Mouse (Mus musculus) erythroblast, adult 5-6 weeks (primary cell): ENCODE data around the gene 4930402H24Rik. TPM values are rescaled to one million over a fixed set of nuclear protein-coding genes. Genes with fewer than 3 reads are reported as not detected.

Source experiments
- ATAC-seq: replicated peaks from 2 replicates; pipeline ENCODE4 v1.8.0; 2016; ENCODE audit warnings: moderate number of reproducible peaks, mild to moderate bottlenecking, moderate TSS enrichment, inconsistent platforms; ENCODE audit not compliant: poor library complexity, low FRiP score, severe bottlenecking
- total RNA-seq, 2 experiments: library from RNA; stranded (forward) in 1 of 2; stranded (reverse) in 1 of 2; fragments of 150-400 nt in 1 of 2; fragments of 200-764, 138-1000 nt in 1 of 2; gene quantifications; 2 replicates each; pipeline versions ENCODE4 v1.2.3 to v1.2.4; 2015 to 2017; ENCODE audit warnings: low replicate concordance in 2 of 2

Gene 4930402H24Rik
- total RNA-seq, 2 experiments from 2014 or later, result 4.2 to 8.2 TPM

DNA sequence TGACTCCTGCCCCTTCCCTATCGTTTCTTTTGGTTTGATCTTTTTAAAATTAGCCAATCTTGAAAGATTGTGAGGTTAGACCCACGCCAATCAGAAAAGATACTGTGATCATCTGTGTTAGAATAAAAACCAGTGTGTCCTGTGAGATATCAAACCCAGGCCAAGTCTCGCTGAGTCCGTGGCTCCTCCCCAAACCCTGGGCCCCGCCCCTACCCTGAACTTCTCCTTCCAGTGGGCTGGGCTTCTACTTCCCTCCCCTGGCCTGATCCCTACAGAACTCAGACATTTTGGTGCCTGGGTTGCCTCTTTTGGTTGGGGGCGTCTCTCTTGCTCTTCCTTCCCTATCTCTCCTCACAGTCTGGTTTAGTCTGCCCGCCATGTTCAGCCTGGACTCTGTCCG lies 155.8 kb downstream of the 4930402H24Rik start:
- no peak for ATAC-seq

DNA sequence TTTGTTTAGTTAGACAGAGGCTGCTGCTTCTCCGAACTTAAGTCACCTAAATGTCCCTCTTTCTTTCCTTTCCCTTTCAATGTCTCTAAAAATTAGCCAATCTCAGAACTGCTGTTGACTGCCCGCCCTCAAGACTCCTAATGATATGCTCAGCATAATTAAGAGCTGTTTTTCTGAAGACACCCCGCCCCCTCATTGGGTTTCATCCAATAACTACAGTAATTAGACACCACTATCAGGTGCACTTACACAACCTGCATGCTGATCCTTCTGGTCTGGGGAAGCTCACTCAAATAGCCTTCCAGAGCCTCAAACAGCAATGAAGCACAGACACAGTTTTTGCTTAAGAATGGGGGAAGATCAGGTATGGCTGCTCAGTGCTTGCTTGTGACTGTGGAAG lies 156.5 kb downstream of the 4930402H24Rik start:
- no peak for ATAC-seq

DNA sequence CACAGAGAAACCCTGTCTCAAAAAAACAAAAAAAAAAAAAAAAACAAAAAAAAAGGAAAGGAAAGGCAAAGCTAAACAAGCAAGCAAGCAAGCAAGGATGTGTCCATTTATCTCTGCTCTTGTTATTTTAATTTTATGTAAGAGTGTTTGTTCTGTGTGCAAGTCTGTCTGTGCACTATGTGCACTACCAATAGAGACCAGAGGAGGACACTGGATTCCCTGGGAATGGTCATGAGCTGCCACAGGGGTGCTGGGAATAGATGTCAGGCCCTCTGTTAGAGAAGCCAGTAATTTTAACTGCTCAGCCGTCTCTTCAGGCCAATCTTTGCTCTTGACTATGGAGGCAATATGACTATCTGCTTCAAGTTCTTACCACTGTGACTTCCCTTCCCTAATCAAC lies 162.6 kb downstream of the 4930402H24Rik start:
- no peak for ATAC-seq

DNA sequence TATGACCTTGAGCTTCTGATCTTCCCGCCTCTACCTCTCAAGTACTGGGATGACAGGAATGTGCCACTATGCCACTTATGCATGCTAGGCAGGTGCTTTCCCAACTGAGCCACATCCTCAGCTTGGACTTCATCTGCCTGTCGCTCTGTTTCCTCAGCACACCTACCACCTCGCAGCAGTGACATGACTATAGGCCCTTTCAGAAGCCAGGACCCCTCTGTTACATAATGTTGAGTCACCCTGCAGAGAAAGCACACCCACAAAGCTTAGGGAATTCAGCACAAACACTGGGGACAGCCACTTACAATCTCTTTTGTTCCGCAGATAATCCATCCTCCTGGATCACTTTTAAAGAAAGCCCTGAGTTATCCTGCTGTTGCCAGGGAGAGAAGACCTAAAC lies 166.1 kb downstream of the 4930402H24Rik start:
- no peak for ATAC-seq

DNA sequence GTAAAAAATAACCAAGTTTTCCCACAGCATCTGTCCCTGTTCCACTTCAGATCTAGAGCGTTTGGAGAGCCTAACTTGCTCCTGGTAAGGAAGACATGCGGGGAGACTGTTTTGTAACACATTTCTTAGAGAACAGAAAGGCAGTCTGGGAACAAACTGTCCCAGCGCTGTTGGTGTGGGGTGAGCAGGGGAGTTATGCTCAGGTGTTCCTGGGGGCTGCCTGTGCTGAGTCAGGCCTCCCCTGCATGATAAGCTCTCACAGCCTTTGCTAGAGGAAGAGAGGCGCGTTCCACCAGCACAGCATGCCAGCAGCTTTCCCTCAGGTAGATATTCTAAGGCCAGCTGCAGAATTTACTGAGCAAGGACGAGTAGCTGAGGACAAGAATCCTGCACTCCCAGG lies 168.2 kb downstream of the 4930402H24Rik start:
- ATAC-seq, result no peak

DNA sequence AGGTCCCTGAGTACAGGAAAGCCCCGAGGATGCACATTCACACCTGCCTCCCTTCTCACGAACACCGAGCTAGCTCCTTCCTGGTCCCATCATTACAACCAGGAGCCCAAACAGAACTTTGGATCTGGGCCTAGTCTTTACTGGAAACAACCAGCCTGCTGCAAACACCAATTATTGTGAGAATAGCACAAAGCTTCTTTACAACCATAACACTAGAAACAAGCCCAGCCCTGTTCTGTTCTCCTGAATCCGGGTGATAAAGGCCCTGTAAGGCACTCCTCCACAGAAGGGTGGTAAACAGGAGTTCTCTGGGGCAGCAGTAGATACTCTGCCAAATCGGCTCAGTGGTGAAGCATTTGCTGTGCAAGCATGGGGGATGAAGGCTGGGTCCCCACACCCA lies 170.9 kb downstream of the 4930402H24Rik start:
- no peak for ATAC-seq

DNA sequence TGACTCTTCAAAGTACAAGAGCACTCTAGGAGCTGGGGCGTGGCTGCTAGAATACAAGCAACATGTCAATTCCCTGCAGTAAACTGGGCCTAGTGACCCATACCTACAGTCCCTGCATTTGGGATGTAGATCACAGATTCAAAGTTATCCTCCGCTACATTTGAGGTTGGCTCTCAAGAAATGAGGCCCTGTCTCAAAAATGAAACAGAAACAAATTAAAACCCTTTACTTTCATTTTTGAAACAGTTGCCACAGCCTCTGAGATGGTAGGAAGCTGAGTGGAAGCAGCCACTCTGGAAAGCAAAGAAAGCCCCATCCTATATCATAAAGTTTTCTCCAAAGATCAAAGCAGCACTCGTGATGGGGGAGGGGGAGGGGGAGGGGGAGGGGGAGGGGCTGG lies 172.8 kb downstream of the 4930402H24Rik start:
- ATAC-seq, result no peak

DNA sequence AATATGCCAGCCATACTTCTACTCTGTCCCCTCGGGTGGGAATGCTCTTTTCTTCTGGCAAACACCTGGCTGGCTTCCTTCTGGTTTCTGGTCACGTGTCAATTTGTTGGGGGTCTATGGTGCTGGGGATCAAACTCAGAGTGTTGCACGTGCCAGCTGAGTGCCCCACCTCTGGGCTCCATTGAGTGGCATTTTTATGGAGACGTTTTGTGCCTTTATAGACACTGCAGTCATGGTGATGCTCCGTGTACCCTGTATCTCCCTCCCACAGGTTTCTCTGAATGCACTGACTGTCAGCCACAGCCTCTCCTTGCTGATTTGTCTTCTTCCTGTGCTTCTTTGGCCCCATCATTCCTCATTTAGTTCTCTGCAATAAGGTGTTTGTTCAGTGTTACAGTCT lies 174.4 kb downstream of the 4930402H24Rik start:
- no peak for ATAC-seq

DNA sequence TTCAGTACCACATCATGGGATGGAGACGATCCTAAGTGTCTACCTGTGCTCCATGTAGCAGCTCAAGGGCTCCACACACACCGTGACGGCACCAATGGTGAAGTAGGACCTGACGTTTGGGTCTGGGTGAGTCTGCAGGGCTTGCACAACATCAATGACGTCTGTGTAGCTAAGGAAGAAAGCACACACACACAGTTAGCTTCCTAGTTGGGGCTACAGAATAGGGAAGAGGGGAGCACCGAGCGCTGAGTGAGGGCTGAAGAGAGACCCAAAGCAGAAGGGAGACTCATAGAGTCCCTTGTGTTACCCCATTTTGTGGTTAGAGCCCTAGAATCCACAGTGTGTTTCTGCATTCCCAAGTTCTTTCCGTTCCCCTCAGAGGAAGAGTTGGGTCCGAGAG lies 175.5 kb downstream of the 4930402H24Rik start:
- no peak for ATAC-seq

DNA sequence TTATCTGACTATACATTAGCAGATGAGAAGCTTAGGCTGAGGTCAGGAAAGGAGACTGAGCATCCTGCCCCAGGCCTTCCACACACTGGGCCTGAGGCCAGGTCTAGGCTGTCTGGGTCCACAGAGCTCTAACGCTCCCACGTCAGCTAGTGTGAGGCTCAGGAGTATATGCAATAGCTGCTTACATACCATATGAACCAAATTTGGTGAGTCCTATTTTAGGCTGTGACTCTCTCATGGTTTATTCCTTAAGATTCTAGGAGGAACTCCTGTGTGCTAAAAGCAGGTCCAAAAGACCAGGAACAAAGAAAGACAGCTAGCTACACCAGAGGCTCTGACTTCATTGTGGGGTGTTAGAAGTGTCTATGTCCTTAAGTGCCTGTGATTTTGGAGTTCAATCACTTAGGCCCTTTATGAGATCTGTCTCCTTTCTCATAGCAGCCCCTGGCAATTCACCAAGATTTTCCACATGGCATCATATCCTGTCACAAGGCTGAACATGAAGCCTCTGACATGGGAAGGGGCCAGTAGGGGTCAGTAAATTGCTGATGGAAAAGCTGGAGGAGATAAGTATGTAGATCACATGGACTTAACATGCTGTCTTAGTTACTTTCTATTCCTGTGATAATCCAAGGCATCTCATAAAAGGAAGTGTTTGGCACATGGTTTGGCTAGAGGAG lies 177.2 kb downstream of the 4930402H24Rik start:
- ATAC-seq, result no peak

DNA sequence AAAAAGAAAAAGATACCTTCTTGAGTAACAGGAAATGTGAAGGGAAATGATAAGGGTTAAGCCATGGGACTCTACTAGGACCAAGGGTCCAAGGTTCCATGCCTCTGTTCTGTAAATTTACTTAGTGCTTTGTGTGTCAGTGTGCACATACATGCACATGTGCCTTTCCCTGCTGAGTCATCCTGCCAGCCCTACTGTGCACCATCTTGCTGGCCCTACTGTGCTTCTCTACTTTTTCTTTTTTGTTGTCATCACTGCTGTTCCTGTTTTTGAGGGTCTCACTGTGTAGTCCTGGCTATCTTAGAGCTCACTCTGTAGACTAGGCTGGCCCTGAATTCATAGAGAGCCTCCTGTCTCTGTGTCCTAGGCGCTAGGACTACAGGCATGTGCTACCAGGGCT lies 178.5 kb downstream of the 4930402H24Rik start:
- no peak for ATAC-seq

DNA sequence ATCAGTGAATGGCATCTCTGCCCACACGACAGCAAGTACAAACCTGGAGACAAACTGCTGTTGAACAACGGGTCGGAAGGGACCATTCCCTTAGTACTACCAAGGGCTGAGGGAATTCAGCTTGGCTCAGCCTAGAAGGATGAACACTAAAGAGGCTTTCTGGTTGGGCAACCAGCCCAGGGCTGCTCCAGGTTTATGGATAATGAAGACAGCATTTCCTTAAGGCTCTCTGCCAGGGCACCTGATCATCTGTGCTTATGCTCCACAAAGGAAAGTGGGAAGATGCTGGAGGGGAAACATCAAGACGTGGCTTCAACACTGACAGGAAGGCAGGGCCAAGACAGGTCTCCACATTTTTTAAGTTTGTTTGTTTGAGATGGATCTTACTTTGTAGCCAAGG lies 181.8 kb downstream of the 4930402H24Rik start:
- ATAC-seq, result no peak

DNA sequence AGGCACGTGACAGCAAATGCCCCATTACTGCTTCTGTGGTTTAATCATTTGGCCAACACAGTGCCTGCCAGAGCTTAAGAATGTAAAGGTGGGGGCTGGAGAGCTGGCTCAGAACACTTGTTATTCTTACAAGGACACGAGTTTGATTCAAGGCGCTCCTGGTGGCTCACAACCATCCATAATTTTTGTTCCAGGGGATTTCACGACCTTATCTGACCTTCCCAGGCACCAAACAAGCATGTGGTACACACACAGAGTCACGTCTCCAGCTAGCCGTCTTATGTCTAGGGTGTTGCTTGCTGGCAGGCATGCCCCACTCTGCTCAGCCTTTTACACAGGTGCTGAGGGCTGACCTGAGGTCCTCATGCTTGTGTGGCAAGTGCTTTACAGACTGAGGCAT lies 188.3 kb downstream of the 4930402H24Rik start:
- ATAC-seq, result no peak

DNA sequence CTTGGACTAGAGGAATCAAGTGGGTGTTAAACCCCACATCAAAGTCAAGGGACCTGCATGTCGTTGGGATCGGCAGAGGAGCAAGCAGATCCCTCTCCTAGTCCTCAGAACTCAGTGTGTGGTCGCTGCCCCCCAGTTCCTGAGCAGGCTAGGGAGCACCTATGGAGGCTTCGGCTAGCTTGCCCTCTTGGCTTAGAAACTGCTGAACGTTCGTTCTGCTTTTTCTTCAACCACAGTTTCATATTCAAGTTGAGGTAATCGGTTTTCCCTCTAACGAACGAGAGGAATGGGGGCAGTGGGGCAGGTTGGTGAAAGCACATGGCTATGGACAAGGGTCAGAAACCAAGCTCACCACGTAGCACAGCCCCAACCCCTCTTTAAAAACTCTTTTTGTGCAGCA lies 199.1 kb downstream of the 4930402H24Rik start:
- ATAC-seq, result no peak

DNA sequence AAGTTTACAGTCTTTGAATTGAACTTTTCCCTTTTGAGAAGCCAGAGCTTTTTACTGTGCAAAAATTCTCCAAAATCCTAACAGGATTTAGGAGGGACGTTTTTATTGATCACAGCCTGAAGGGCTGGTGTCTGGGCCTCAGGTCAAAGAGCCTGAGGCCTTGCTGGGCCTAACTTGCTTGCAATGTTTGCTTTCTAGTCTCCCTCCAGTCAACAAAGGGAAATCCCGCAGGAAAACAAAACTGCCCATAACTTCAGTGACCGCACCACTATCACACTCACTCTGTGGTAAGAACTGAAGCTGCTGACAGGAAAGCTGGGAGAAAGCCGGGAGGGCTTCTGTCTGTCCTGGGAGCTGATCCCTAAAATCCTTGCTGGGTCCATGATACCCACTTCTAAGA lies 199.6 kb downstream of the 4930402H24Rik start:
- ATAC-seq, result no peak

DNA sequence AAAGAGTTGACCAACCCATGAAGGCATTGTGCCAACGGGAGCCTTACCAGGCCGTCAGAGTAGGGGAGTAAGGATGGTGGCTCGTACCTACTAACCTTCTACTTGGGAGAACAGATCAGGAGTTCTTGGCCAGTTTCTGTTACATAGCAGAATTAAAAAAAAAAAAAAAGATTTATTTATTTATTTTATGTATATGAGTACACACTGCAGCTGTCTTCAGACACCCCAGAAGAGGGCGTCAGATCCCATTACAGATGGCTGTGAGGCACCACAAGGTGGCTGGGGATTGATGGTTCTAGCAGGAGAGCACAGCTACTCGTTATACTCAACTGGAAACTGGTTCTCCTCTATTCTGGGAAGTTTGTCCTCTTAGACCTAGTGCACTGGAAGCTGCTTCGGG lies 201.0 kb downstream of the 4930402H24Rik start:
- ATAC-seq, result no peak

DNA sequence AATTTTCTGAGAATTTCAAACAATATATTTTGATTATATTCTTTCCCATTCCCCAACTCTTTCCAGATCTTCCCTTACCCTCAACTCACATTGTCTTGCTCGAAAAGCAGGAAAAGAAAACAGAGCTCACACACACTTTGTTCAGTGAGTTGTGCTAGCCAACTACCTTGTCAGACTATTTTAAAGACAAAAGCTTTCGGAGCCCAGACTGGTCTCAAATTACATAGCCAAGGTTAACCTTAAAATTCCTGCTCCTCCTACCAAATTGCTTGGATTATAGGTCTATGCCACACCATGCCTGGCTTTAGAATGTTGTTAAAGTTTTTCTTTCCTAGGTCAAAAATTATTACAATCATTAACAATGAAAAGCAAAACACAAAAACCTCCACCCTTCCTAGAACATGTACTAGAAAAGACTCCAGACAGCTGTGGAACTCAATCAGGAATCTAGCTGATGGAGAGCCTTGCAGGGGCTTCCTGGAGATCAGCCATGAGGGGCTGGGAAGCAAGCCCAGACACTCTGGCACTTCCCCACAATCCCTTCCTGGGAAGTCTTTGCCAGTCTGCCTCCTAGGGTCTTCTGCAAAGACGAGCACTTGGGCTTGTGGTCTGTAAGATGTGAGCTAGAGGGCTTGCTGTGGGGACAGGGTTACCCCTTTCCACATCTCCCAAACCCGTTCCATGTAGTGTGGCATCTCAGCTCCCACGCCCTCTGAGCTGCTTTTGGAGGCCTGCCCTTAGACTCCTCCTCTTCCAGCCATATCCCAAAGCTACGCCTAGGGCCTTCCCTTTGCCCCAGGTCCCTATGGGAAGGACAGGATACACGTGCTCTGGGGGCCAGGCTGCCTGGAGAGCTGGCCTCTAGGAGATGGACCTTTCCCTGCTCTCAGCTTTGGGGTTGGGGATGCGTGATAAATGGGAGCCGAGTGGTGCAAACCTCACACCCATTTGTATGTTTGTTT lies 201.9 kb downstream of the 4930402H24Rik start:
- ATAC-seq, result no peak

DNA sequence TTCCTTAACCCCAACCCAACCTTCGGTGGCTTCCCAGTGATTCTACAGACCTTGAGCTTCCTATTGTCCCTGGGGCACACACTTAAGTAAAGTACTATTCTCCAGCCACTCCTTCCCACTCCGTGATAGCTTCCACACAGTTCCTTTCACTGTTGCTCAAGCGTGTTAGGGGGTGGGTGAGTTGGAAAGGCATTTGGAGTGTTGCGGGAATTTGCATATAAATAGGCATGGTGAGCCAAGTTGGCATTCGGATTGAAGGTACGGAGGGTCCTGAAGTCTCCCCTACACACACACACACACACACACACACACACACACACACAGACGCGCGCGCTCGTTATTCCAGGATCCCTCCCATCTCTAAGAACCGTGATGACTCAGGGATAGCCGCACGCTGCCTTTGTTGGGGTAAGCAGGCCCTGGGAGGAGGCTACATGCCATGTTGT lies 208.4 kb downstream of the 4930402H24Rik start:
- no peak for ATAC-seq

DNA sequence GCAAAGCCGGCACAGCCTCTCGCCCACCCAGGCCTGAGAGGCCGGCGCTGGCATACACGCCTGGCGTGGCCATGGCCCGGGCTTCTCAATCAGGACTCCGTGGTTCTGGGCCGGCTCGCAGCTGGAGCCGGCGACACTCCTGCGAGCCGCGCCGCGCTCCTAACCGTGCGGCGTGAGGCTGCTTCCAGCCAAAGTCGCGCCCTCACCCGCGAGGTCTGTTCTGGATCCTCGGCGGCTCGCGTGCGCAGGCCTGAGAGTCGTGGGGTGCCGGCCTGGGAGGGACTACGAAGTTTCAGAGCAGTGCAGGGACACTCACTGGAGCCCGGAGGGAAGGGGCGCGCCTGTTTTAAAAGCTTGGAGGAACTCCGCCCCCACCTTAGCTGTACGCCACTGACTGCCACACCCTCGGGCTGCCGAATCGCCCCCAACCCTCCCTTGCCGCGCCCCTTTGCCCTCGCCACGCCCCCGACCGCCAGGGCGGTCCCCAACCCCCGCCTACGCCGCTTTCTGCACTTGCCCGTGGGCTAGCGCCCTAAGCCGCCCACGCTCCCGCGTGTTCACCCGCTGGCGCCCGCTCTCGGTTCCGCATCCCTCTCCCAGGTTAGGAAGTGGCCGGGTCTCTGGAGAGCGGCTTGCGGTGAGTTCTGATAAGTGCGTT lies 208.9 kb downstream of the 4930402H24Rik start, which contains the start of gene Slc4a11:
Gene Slc4a11 (minus strand): TSS at position 367 of the 658 bp plus-strand sequence.
- ATAC-seq, result no peak

DNA sequence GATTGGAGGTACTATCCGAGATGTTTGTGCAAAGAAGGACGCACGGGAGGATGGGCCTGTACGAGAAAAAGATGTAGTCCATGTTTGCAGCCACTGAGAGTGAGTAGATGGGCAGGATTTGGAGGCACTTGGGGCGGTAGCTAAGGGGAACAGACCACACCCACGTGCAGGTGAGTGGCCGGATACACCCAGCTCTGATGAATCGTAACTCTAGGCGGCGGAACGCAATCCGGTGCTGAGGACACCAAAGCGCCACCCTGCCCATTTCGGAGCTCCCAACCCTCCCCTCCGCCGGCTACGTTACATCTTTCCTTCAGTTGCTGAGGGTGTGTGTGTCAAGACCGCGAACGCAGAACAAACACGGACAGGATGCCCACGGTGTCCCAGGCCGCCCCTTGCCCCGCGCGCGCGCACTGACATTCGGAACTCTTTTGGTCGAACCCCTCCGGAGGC lies 209.5 kb downstream of the 4930402H24Rik start:
- no peak for ATAC-seq
